Mouse (Mus musculus) c-Kit-positive CD71-positive TER-119-negative erythroid progenitor cells, embryonic 14.5 days (primary cell): ENCODE measurements at regions not wholly inside any gene's neighbourhood (a gene's known extent, or its start where the extent isn't known, plus 50 kb on each side); places are given as distances from the start of the nearest gene placed in this dataset.
"Not testable (repeated sequence)": the region's sequence is repeated elsewhere in the genome, so short reads cannot be mapped to it uniquely, and the experiment has no call there.

Experiments used
- DNase-seq: peaks from one replicate; pipeline ENCODE4 v3.0.0-alpha.2; 2013; ENCODE audit warnings: low read depth

- no peak for DNase-seq
Measured at GRCm38 (mm10) chr10:119146342-119146741, 93.5 kb downstream of the Cand1 start.

GRCm38 (mm10) chr10:119142866-119143265 lies 97.0 kb downstream of the Cand1 start:
- no peak for DNase-seq

- no peak for DNase-seq
Measured at GRCm38 (mm10) chr10:119142307-119142706, 97.5 kb downstream of the Cand1 start.

- DNase-seq: no peak
Measured at GRCm38 (mm10) chr10:119138237-119138636, 101.6 kb downstream of the Cand1 start.

GRCm38 (mm10) chr10:119135489-119135924 lies 104.3 kb downstream of the Cand1 start:
- DNase-seq: no peak

GRCm38 (mm10) chr10:119134797-119135488 lies 104.9 kb downstream of the Cand1 start:
- DNase-seq: no peak

GRCm38 (mm10) chr10:119131977-119132376 lies 107.9 kb downstream of the Cand1 start:
- no peak for DNase-seq

- DNase-seq: no peak
Measured at GRCm38 (mm10) chr10:119130676-119131075, 109.2 kb downstream of the Cand1 start.

- DNase-seq: no peak
Measured at GRCm38 (mm10) chr10:119128035-119128434, 111.8 kb downstream of the Cand1 start.

GRCm38 (mm10) chr10:119123517-119123916 lies 116.3 kb downstream of the Cand1 start:
- DNase-seq: no peak

- no peak for DNase-seq
Measured at GRCm38 (mm10) chr10:119122347-119122746, 117.5 kb downstream of the Cand1 start.

- no peak for DNase-seq
Measured at GRCm38 (mm10) chr10:119121575-119121974, 118.3 kb downstream of the Cand1 start.

GRCm38 (mm10) chr10:119116843-119117390 lies 122.9 kb downstream of the Cand1 start:
- no peak for DNase-seq

- not testable (repeated sequence) for DNase-seq
Measured at GRCm38 (mm10) chr10:119115200-119115599, 124.7 kb downstream of the Cand1 start.

- peak; percentile 25 for DNase-seq
Measured at GRCm38 (mm10) chr10:119114653-119115052, 125.2 kb downstream of the Cand1 start.

- peak; percentile 20 for DNase-seq
Measured at GRCm38 (mm10) chr10:119111886-119112285, 128.0 kb downstream of the Cand1 start.

GRCm38 (mm10) chr10:119111409-119111808 lies 128.4 kb downstream of the Cand1 start:
- no peak for DNase-seq

GRCm38 (mm10) chr10:119110614-119111013 lies 129.2 kb downstream of the Cand1 start:
- no peak for DNase-seq

GRCm38 (mm10) chr10:119109207-119109606 lies 130.6 kb downstream of the Cand1 start:
- no peak for DNase-seq

GRCm38 (mm10) chr10:119107728-119108127 lies 132.1 kb downstream of the Cand1 start:
- DNase-seq: no peak

GRCm38 (mm10) chr10:119106105-119106504 lies 133.8 kb downstream of the Cand1 start:
- no peak for DNase-seq

GRCm38 (mm10) chr10:119105279-119105881 lies 134.5 kb downstream of the Cand1 start:
- no peak for DNase-seq

GRCm38 (mm10) chr10:119100511-119100910 lies 139.3 kb downstream of the Cand1 start:
- DNase-seq: no peak
